Mouse (Mus musculus) liver, adult 2 months (tissue): ENCODE measurements around the gene Pear1. TPM values are rescaled to one million over a fixed set of nuclear protein-coding genes. Genes with fewer than 3 reads are reported as not detected.
A peak's percentile ranks its signal among the peaks of the same experiment; 100 is the strongest.

ENCODE experiments used
- DNase-seq: peaks from one replicate; pipeline ENCODE4 v3.0.0-alpha.2; 2011; ENCODE audit warnings: low read depth, low spot score; ENCODE audit errors: extremely low read depth
- H3K27ac ChIP-seq: fragments of 200-500 bp; replicated peaks from 2 replicates; pipeline ENCODE4 v1.5.1; 2012; ENCODE audit warnings: low read depth, mild to moderate bottlenecking, control low read depth, inconsistent platforms, low read length; ENCODE audit not compliant: insufficient read depth
- H3K27me3 ChIP-seq: fragments of 200-500 bp; 2 replicates; pipeline ENCODE4 v1.6.1; 2012; ENCODE audit warnings: mild to moderate bottlenecking, moderate library complexity, low read length, inconsistent platforms; ENCODE audit not compliant: control insufficient read depth, insufficient read depth
- H3K36me3 ChIP-seq: fragments of 200-500 bp; 2 replicates; pipeline ENCODE4 v1.6.1; 2012; ENCODE audit warnings: low read length, inconsistent platforms; ENCODE audit not compliant: control insufficient read depth, insufficient read depth
- H3K4me1 ChIP-seq: fragments of 200-500 bp; 2 replicates; pipeline ENCODE4 v1.6.1; 2011; ENCODE audit warnings: low read length; ENCODE audit not compliant: control insufficient read depth, insufficient read depth
- H3K4me3 ChIP-seq: fragments of 200-500 bp; 2 replicates; pipeline ENCODE4 v1.5.1; 2011; ENCODE audit warnings: low read depth, mild to moderate bottlenecking, control low read depth, low read length, moderate library complexity; ENCODE audit not compliant: insufficient read depth
- H3K79me2 ChIP-seq: fragments of 200-500 bp; 2 replicates; pipeline ENCODE4 v1.6.1; 2012; ENCODE audit warnings: inconsistent platforms, mild to moderate bottlenecking, low read length, moderate library complexity; ENCODE audit not compliant: control insufficient read depth, insufficient read depth
- H3K9ac ChIP-seq: fragments of 200-500 bp; 2 replicates; pipeline ENCODE4 v1.6.1; 2012; ENCODE audit warnings: low read depth, mild to moderate bottlenecking, control low read depth, inconsistent platforms, low read length
- CTCF ChIP-seq: fragments of 200-500 bp; IDR thresholded peaks from 2 replicates; pipeline ENCODE4 v1.5.1; 2011; ENCODE audit warnings: low read depth, low read length, control low read depth
- POLR2A ChIP-seq: fragments of 200-500 bp; IDR thresholded peaks from 2 replicates; pipeline ENCODE4 v1.6.1; 2011; ENCODE audit warnings: low read length, control low read depth; ENCODE audit not compliant: insufficient read depth; ENCODE audit errors: extremely low read depth
- WGBS: fragments of 180-500 bp; shearing (Covaris S2); methylation state at CpG from one replicate; pipeline ENCODE4 v1.1.7; 2018; 5-methylcytosine and 5-hydroxymethylcytosine counted together
- polyA plus RNA-seq: library from polyadenylated mRNA; depleted of rRNA; stranded (reverse); fragments of >200 nt; gene quantifications from 2 replicates; pipeline ENCODE4 v1.2.3, GENCODE M21; 2012
- total RNA-seq: library from RNA; depleted of rRNA; stranded (reverse); fragments of >200 nt; gene quantifications from 2 replicates; pipeline ENCODE4 v1.2.3, GENCODE M21; 2014

The Pear1 gene
- total and polyA plus RNA-seq, 2 experiments: 2.3 to 12.7 TPM

GRCm38 (mm10) chr3:87755964-87756363 is 68.1 kb downstream of the Pear1 start:
- Histone ChIP-seq H3K79me2 (no peaks in the 10 kb centered on the region), H3K9ac (0 out of 2 replicates have a peak overlapping the region, but pooled peaks have one; percentile 18), H3K4me3 (no peak overlapping the region), H3K27me3 (no peaks in the 10 kb centered on the region), H3K27ac (no peak overlapping the region), H3K36me3 (no peaks in the 10 kb centered on the region), H3K4me1 (peaks cover 2% of the 10 kb centered on the region; the same call in 1 of the 2 replicates)
- WGBS: 10% methylated on average over 24 of the region's 24 CpGs
- TF ChIP-seq CTCF (peak; percentile 95), POLR2A (no peak)
- DNase-seq: peak; percentile 18

DNA sequence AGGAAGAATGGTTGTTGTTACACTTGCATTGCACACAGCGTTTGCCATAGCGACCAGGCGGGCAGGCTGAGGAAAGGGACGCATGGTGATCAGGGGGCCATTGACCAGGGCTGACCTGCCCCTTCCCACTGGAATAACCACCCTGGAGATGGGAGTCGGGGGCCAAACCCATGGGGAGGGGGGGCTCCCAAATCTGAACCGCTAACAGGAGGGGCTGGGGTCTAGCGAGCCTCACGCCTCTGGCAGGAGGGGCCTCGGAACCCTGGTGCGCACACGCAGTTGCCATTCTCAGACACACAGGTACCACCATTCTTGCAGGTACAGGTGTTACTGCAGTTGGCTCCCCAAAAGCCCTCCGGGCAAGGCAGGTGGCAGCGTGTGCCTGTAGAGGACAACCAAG is 70.3 kb downstream of the Pear1 start:
- Histone ChIP-seq H3K9ac (no peak overlapping the region), H3K27me3 (no peaks in the 10 kb centered on the region), H3K27ac (no peak overlapping the region), H3K4me3 (no peak overlapping the region), H3K79me2 (no peaks in the 10 kb centered on the region), H3K4me1 (peaks cover 2% of the 10 kb centered on the region; the same call in 1 of the 2 replicates), H3K36me3 (no peaks in the 10 kb centered on the region)
- TF ChIP-seq CTCF: no peak
- no peak for TF ChIP-seq POLR2A
- no peak for DNase-seq
- 86% methylated on average over 13 of the region's 13 CpGs for WGBS

- 92% methylated on average over 3 of the region's 3 CpGs for WGBS
- Histone ChIP-seq H3K9ac (no peak overlapping the region), H3K27me3 (no peaks in the 10 kb centered on the region), H3K36me3 (no peaks in the 10 kb centered on the region), H3K27ac (no peak overlapping the region), H3K79me2 (no peaks in the 10 kb centered on the region), H3K4me3 (no peak overlapping the region), H3K4me1 (peaks cover 2% of the 10 kb centered on the region; the same call in 1 of the 2 replicates)
- DNase-seq: no peak
- TF ChIP-seq POLR2A (no peak), CTCF (no peak)
Observed at GRCm38 (mm10) chr3:87752567-87752966, 71.5 kb downstream of the Pear1 start.

GRCm38 (mm10) chr3:87749977-87750376 is 74.1 kb downstream of the Pear1 start:
- Histone ChIP-seq H3K9ac (no peak overlapping the region), H3K4me3 (no peak overlapping the region), H3K4me1 (no peaks in the 10 kb centered on the region), H3K36me3 (no peaks in the 10 kb centered on the region), H3K27me3 (no peaks in the 10 kb centered on the region), H3K27ac (no peak overlapping the region), H3K79me2 (no peaks in the 10 kb centered on the region)
- WGBS: 90% methylated on average over 12 of the region's 12 CpGs
- TF ChIP-seq CTCF: no peak
- TF ChIP-seq POLR2A: no peak
- DNase-seq: no peak

- H3K27ac ChIP-seq: no peak overlapping the region
- no peak overlapping the region for H3K4me3 ChIP-seq
- no peaks in the 10 kb centered on the region for H3K36me3 ChIP-seq
- no peaks in the 10 kb centered on the region for H3K27me3 ChIP-seq
- DNase-seq: peak; percentile 48
- 7% methylated on average over 5 of the region's 5 CpGs for whole genome bisulfite sequencing
- no peaks in the 10 kb centered on the region for H3K79me2 ChIP-seq
- H3K4me1 ChIP-seq: no peaks in the 10 kb centered on the region
- H3K9ac ChIP-seq: no peak overlapping the region
- no peak for TF ChIP-seq POLR2A
- peak; percentile 90 for TF ChIP-seq CTCF
Observed at GRCm38 (mm10) chr3:87749036-87749435, 75.1 kb downstream of the Pear1 start.

DNA sequence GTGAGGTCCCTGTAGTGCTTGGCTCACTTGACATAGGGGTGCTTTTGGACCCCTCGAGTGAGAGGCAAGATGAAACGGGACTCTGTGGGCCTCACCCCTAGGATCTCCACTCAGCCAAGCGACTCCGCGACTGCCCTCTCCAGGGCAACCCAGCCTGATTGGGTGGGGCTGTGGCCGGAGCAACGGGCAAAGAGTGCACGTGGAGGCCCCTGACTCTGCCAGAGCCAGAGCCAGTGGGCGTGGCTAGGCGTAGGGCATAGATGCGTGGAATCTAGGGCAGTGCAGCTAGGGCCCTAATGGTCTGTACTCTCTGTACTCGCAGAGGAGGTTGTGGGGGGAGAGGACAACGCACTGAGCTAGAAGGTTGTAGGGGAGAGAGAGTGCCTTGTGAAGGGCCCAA is 75.7 kb downstream of the Pear1 start, which contains the start of gene Lrrc71:
Lrrc71 (minus strand) TSS at position 195 of the 400 bp plus-strand sequence.
- H3K36me3 ChIP-seq: no peaks in the 10 kb centered on the region
- no peaks in the 10 kb centered on the region for H3K4me1 ChIP-seq
- no peak for DNase-seq
- H3K4me3 ChIP-seq: no peak within 1 kb of the TSS
- no peak for TF ChIP-seq CTCF
- no peak for TF ChIP-seq POLR2A
- H3K27ac ChIP-seq: no peak within 1 kb of the TSS
- 39% methylated on average over 13 of the region's 13 CpGs for WGBS
- H3K27me3 ChIP-seq: no peaks in the 10 kb centered on the region
- no peaks in the 10 kb centered on the region for H3K79me2 ChIP-seq
- no peak within 1 kb of the TSS for H3K9ac ChIP-seq
